Mouse (Mus musculus): Measurements from ENCODE around the gene Gm4756. TPM values are rescaled to one million over a fixed set of nuclear protein-coding genes. Genes with fewer than 3 reads are reported as not detected.

Gene Gm4756
- polyA plus RNA-seq, 1 experiment from 2014 or later = not detected

DNA sequence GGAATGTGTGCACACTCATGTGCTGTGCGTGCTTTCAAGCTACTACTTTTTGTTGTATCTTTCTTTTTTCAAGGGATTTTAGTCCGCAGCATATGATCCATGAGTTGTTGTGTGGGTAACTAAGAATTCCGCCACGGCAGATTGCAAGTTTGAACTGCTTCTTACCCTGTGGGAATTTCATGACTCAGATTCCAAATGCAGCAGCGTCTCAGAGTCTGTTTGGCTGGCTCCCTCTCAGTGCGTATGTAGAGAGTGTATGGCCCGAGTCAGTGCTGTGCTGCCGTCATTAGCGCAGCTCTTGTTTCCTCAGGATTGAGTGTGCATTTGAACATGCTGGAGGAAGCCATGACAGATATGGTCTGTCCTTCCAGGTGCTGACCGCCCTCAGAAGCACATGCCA lies 110.9 kb downstream of the Gm4756 start:
- Histone ChIP-seq H3K9ac (no peak overlapping the region), H3K27me3 (no peaks in the 10 kb centered on the region), H3K9me3 (no peaks in the 10 kb centered on the region), H3K4me2 (no peak overlapping the region), H3K36me3 (peaks cover 4% of the 10 kb centered on the region), H3K4me3 (no peak overlapping the region), H3K27ac (replicated peaks) (no peak overlapping the region), H3K4me1 (replicated peaks) (peaks cover 13% of the 10 kb centered on the region)
- no peak for ATAC-seq (ENCODE audit: low FRiP score, low read depth)
- 92% methylated on average over 10 of the region's 10 CpGs for WGBS

DNA sequence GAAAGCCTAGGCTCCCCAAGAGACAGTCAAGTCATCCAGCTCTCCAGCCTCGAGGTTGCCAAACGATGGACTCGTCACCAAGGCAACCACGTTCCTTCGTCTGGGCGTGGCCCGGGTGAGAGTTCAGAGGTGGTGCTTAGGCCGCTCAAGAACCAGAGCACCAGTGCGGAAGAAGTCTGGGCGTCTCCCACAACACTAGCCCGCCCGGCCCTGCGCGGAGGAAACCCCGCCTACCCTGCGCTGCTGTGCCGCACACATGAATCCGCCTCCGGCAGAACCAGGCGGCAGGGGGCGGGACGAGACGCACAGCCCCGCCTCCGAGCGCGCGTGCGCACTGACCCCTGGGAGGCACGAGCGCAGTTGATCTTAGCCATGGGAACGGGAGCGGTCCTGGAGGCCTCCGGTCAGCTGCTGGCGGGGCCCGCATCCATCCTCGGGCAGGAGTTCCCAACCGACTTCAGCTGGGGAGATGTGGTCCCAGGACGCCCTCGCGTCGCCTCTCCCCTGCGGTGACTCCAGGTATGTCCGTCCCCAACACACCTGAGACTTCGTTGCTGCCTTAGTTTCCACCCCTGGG lies 113.4 kb downstream of the Gm4756 start, which contains the start of gene Pcnx4:
Pcnx4 (plus strand) TSS at position 363 of the 577 bp plus-strand sequence.
- Histone ChIP-seq H3K4me1 (replicated peaks) (peaks cover 13% of the 10 kb centered on the region), H3K27me3 (no peaks in the 10 kb centered on the region), H3K36me3 (no peaks in the 10 kb centered on the region), H3K27ac (replicated peaks) (peak within 1 kb of the TSS; percentile 69), H3K4me2 (peak within 1 kb of the TSS; percentile 74), H3K4me3 (peak within 1 kb of the TSS; percentile 57), H3K9ac (peak within 1 kb of the TSS; percentile 53), H3K9me3 (no peaks in the 10 kb centered on the region)
- 1% methylated on average over 45 of the region's 45 CpGs for WGBS
- peak; percentile 99 for ATAC-seq (ENCODE audit: low FRiP score, low read depth)

DNA sequence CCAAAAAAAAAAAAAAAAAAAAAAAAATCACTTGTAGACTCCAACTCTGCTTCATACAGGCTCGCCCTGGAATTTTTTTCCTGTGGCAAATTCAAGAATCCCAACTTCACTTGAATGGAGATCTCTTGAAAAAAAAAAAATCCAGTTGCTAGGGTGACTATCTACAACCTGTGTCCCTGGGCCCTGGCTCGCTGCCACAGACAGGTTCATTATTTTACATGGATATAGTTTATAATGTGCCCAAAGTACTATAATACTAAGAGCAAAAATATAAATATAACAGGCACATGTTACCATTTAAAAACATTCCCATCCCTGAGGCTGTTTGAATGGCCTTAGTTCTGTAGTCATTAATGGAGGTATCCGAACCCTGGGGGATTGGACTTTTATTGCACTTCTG lies 113.9 kb downstream of the Gm4756 start:
- ATAC-seq (ENCODE audit: low FRiP score, low read depth) = no peak
- H3K9me3 ChIP-seq = no peaks in the 10 kb centered on the region
- H3K36me3 ChIP-seq = no peaks in the 10 kb centered on the region
- H3K4me3 ChIP-seq = peak overlapping the region; percentile 57
- H3K4me1 ChIP-seq (replicated peaks) = peaks cover 13% of the 10 kb centered on the region
- 42% methylated on average over 3 of the region's 3 CpGs for WGBS
- H3K4me2 ChIP-seq = peak overlapping the region; percentile 74
- H3K9ac ChIP-seq = peak overlapping the region; percentile 53
- peak overlapping the region; percentile 69 for H3K27ac ChIP-seq (replicated peaks)
- no peaks in the 10 kb centered on the region for H3K27me3 ChIP-seq

DNA sequence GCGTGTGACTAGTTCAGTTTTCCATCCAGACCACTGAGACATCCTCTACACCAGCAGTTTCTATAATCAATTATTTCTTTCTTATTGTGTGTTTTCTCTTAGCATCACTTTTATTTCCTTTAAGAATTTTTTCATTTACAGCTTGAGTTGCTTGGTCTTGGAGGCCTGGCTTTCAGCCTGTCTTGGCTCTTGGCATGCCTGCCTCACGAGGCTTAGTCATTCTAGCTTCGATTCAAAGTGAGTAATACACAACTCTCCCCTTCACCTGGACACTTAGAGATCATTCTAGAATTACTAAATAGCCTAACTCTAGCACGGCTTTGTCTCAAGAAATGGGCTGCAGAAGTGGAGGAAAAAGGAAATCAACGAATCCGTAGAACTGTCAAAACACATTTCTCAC lies 115.5 kb downstream of the Gm4756 start:
- Histone ChIP-seq H3K4me3 (no peak overlapping the region), H3K9ac (no peak overlapping the region), H3K36me3 (no peaks in the 10 kb centered on the region), H3K27me3 (no peaks in the 10 kb centered on the region), H3K4me1 (replicated peaks) (peaks cover 13% of the 10 kb centered on the region), H3K4me2 (no peak overlapping the region), H3K27ac (replicated peaks) (no peak overlapping the region), H3K9me3 (no peaks in the 10 kb centered on the region)
- ATAC-seq (ENCODE audit: low FRiP score, low read depth) = no peak
- WGBS = 93% methylated on average over 6 of the region's 6 CpGs

DNA sequence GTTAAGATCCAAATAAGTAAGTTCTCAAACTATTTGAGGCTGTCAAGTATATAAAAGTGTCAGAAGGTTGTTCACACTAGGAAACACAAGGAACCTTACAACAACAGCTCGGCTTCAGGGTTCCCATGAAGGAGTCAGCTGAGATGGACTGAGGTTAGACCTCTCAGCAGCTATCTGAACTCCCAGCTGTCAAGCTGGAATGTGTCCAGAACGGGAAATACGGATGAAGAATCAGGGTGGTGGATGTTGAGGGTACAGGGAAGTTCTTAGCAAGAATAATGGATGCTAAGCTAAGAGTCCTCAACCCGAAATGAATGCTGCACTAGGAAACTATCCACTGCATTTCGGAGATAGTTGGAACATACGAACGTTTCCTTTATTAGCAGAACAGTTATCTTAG lies 117.2 kb downstream of the Gm4756 start:
- H3K4me3 ChIP-seq = no peak overlapping the region
- no peaks in the 10 kb centered on the region for H3K36me3 ChIP-seq
- no peaks in the 10 kb centered on the region for H3K27me3 ChIP-seq
- ATAC-seq (ENCODE audit: low FRiP score, low read depth) = no peak
- H3K4me1 ChIP-seq (replicated peaks) = peaks cover 8% of the 10 kb centered on the region
- no peak overlapping the region for H3K27ac ChIP-seq (replicated peaks)
- no peak overlapping the region for H3K9ac ChIP-seq
- no peaks in the 10 kb centered on the region for H3K9me3 ChIP-seq
- no peak overlapping the region for H3K4me2 ChIP-seq
- WGBS = 83% methylated on average over 7 of the region's 7 CpGs

Other genes with a start within 250 kb of the Gm4756 start
- 2,935 and 3,200 TPM in 2 replicates for gene Rtn1, start 240.6 kb downstream of the Gm4756 start, polyA plus RNA-seq (2015; fragmentation: Nextera tagmentation; extraction: Ambion mirVana)
- gene Lrrc9, start 207.8 kb downstream of the Gm4756 start, polyA plus RNA-seq (2015; fragmentation: Nextera tagmentation; extraction: Ambion mirVana) = 3.2 and 3.8 TPM in 2 replicates
- 24.2 and 24.4 TPM in 2 replicates for gene Pcnx4, start 113.3 kb downstream of the Gm4756 start, polyA plus RNA-seq (2015; fragmentation: Nextera tagmentation; extraction: Ambion mirVana)
- 15.3 and 22.8 TPM in 2 replicates for gene Dhrs7, start 15.2 kb upstream of the Gm4756 start, polyA plus RNA-seq (2015; fragmentation: Nextera tagmentation; extraction: Ambion mirVana)
- gene Ppm1a, start 107.8 kb upstream of the Gm4756 start, polyA plus RNA-seq (2015; fragmentation: Nextera tagmentation; extraction: Ambion mirVana) = 63.0 and 70.9 TPM in 2 replicates